Mouse (Mus musculus) bone marrow macrophage, adult 2 months (primary cell): Measurements from ENCODE around the gene H2afy2.

ENCODE experiments used
- CTCF ChIP-seq: IDR thresholded peaks from 2 replicates; pipeline ENCODE4 v1.5.1; 2012; ENCODE audit warnings: low read depth, mild to moderate bottlenecking, low read length, moderate library complexity
- POLR2A ChIP-seq: IDR thresholded peaks from 2 replicates; pipeline ENCODE4 v1.6.1; 2012; ENCODE audit warnings: mild to moderate bottlenecking, low read depth, low read length, borderline replicate concordance

DNA sequence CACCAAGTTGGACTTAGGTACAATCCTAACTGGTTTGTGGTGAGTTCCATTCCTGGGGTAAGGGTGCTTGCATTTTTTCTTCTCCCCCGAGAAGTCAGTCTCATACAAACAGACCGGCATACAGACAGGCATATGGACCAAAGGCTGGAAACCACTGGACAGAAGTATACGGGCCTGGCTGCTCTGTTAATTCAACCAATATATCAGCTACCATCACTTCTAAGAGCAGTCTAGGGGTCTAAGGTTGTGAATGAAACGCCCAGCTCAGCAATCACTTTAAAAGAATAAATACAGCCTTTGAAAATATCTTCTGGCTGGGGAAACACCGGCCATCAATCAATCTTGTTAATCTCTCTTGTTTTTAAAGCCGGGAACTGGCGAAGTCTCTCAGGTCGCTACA lies 11.5 kb upstream of the H2afy2 start:
- TF ChIP-seq POLR2A (no peak), CTCF (no peak)
